Mouse (Mus musculus) bone marrow macrophage, adult 2 months (primary cell): ENCODE data around the gene Sc5d. TPM values are rescaled to one million over a fixed set of nuclear protein-coding genes. Genes with fewer than 3 reads are reported as not detected.

Experiments used
- H3K27ac ChIP-seq: 2 replicates; pipeline ENCODE4 v1.5.1; 2012; ENCODE audit warnings: low read depth, low read length; ENCODE audit not compliant: insufficient read depth
- H3K4me1 ChIP-seq: 2 replicates; pipeline ENCODE4 v1.6.1; 2012; ENCODE audit warnings: low read length; ENCODE audit not compliant: control insufficient read depth, insufficient read depth
- H3K4me3 ChIP-seq: 2 replicates; pipeline ENCODE4 v1.5.1; 2012; ENCODE audit warnings: mild to moderate bottlenecking, low read length, moderate library complexity; ENCODE audit not compliant: insufficient read depth
- CTCF ChIP-seq: IDR thresholded peaks from 2 replicates; pipeline ENCODE4 v1.5.1; 2012; ENCODE audit warnings: low read depth, mild to moderate bottlenecking, low read length, moderate library complexity
- POLR2A ChIP-seq: IDR thresholded peaks from 2 replicates; pipeline ENCODE4 v1.6.1; 2012; ENCODE audit warnings: mild to moderate bottlenecking, low read depth, low read length, borderline replicate concordance
- polyA plus RNA-seq: library from polyadenylated mRNA; stranded (reverse); fragments of >200 nt; gene quantifications from 2 replicates; pipeline ENCODE4 v1.2.4, GENCODE M21; 2012; ENCODE audit not compliant: missing spikeins, insufficient read depth, insufficient read length

Gene Sc5d
- polyA plus RNA-seq: 24.4 and 25.3 TPM in 2 replicates

GRCm38 (mm10) chr9:42264145-42264544 lies at the start of gene Sc5d:
TSS of gene Sc5d (minus strand) at chr9:42264256.
- Histone ChIP-seq H3K4me1 (peaks cover 12% of the 10 kb centered on the region), H3K4me3 (peak within 1 kb of the TSS; percentile 100), H3K27ac (peak within 1 kb of the TSS; percentile 41)
- TF ChIP-seq POLR2A: no peak
- TF ChIP-seq CTCF: no peak

- TF ChIP-seq CTCF (no peak), POLR2A (no peak)
- Histone ChIP-seq H3K27ac (no peak overlapping the region), H3K4me1 (peaks cover 9% of the 10 kb centered on the region; the same call in 1 of the 2 replicates), H3K4me3 (no peak overlapping the region)
Observed at GRCm38 (mm10) chr9:42311311-42311710, 47.3 kb upstream of the Sc5d start.

- Histone ChIP-seq H3K4me3 (no peak overlapping the region), H3K4me1 (peaks cover 5% of the 10 kb centered on the region), H3K27ac (no peak overlapping the region)
- TF ChIP-seq POLR2A (no peak), CTCF (no peak)
Observed at GRCm38 (mm10) chr9:42303894-42304293, 39.8 kb upstream of the Sc5d start.

GRCm38 (mm10) chr9:42301082-42301633 lies 37.1 kb upstream of the Sc5d start:
- H3K4me1 ChIP-seq: peaks cover 3% of the 10 kb centered on the region
- no peak overlapping the region for H3K4me3 ChIP-seq
- no peak for TF ChIP-seq POLR2A
- TF ChIP-seq CTCF: no peak

GRCm38 (mm10) chr9:42296297-42296922 lies 32.4 kb upstream of the Sc5d start:
- no peak for TF ChIP-seq POLR2A
- TF ChIP-seq CTCF: no peak
- Histone ChIP-seq H3K4me1 (no peaks in the 10 kb centered on the region), H3K27ac (no peak overlapping the region), H3K4me3 (no peak overlapping the region)

More at GRCm38 (mm10) chr9:42301082-42301633, 37.1 kb upstream of the Sc5d start:
- H3K27ac ChIP-seq: no peak overlapping the region

GRCm38 (mm10) chr9:42294131-42294530 lies 30.1 kb upstream of the Sc5d start:
- Histone ChIP-seq H3K27ac (no peak overlapping the region), H3K4me1 (no peaks in the 10 kb centered on the region), H3K4me3 (no peak overlapping the region)
- no peak for TF ChIP-seq CTCF

GRCm38 (mm10) chr9:42293596-42293995 lies 29.5 kb upstream of the Sc5d start:
- H3K4me3 ChIP-seq: no peak overlapping the region
- TF ChIP-seq CTCF (no peak), POLR2A (no peak)
- no peaks in the 10 kb centered on the region for H3K4me1 ChIP-seq
- H3K27ac ChIP-seq: no peak overlapping the region

GRCm38 (mm10) chr9:42293051-42293450 lies 29.0 kb upstream of the Sc5d start:
- Histone ChIP-seq H3K4me3 (no peak overlapping the region), H3K4me1 (no peaks in the 10 kb centered on the region), H3K27ac (no peak overlapping the region)
- TF ChIP-seq POLR2A (no peak), CTCF (no peak)

GRCm38 (mm10) chr9:42279676-42280075 lies 15.6 kb upstream of the Sc5d start:
- Histone ChIP-seq H3K27ac (no peak overlapping the region), H3K4me1 (peaks cover 9% of the 10 kb centered on the region; the same call in 1 of the 2 replicates), H3K4me3 (no peak overlapping the region)
- TF ChIP-seq POLR2A: no peak
- TF ChIP-seq CTCF: no peak

GRCm38 (mm10) chr9:42278046-42278445 lies 14.0 kb upstream of the Sc5d start:
- Histone ChIP-seq H3K4me3 (no peak overlapping the region), H3K4me1 (peaks cover 9% of the 10 kb centered on the region; the same call in 1 of the 2 replicates), H3K27ac (no peak overlapping the region)
- TF ChIP-seq CTCF (no peak), POLR2A (no peak)
